Mouse (Mus musculus): ENCODE measurements around the gene Efna3. TPM values are rescaled to one million over a fixed set of nuclear protein-coding genes. Genes with fewer than 3 reads are reported as not detected.

Efna3 gene
- polyA plus RNA-seq, 1 experiment from 2014 or later: 15.8 TPM

DNA sequence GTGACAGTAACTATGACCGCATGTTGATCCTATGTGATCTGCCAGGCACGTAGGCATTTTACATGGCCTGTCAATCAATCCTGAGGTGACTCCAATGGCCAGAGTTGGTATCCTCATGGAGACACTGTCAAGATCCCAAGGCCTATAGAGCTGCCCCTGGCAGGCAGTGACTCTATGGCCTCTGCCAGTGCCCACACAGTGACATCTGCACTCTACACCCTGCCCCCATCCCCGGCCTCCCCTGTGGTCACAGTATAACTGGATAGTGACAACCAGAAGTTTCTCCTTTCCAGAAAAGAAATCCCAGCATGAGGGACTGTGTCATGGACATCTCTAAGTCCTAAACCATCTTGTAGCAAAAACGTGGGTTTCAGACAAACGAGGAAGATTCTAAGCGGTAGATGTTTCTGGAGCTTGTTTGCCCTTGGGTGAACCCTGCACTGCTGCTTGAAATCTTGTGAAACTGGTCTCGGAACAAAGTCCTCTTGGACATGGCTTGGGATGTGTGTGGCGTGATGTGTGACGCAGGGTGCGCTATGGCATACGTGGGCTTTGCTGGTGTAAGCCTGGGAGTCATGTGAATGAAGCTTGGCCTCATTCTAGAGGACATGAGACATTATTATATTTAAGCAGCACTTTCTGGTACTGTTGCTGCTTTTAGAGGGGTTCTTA lies 29.4 kb downstream of the Efna3 start:
- H3K4me3 ChIP-seq: no peak overlapping the region
- WGBS: 89% methylated on average over 11 of the region's 11 CpGs
- H3K9ac ChIP-seq: no peak overlapping the region
- H3K4me1 ChIP-seq: 0 out of 2 replicates have a peak, but pooled peaks cover 6% of the 10 kb centered on the region
- no peak for ATAC-seq (ENCODE audit: insufficient number of reproducible peaks, insufficient read depth, low FRiP score, low TSS enrichment)
- no peaks in the 10 kb centered on the region for H3K27me3 ChIP-seq
- no peaks in the 10 kb centered on the region for H3K36me3 ChIP-seq
- H3K9me3 ChIP-seq: no peaks in the 10 kb centered on the region
- no peak overlapping the region for H3K4me2 ChIP-seq (replicated peaks)
- H3K27ac ChIP-seq: no peak overlapping the region

DNA sequence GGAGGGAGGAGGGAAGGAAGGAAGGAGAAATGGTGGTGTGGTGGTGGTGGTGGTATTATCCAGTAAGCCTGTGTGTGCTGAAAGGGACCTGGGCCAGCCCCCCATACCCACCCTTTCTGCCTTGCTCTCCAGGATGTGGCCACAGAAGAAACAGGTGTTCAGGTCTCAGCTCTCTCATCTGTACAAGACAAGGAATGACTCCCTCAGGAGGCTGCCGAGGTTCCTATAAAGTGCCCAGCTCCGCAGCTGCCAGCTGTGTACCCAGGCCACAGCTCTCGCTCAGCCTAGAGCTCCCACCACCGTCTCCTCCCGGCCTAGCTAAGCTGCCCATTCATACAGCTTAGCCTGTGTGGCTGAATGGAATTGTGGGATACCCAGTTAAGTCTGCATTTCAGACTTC lies 30.5 kb downstream of the Efna3 start:
- Histone ChIP-seq H3K27me3 (no peaks in the 10 kb centered on the region), H3K9me3 (no peaks in the 10 kb centered on the region), H3K4me2 (replicated peaks) (no peak overlapping the region), H3K4me3 (no peak overlapping the region), H3K4me1 (peaks cover 10% of the 10 kb centered on the region; the same call in 1 of the 2 replicates), H3K36me3 (no peaks in the 10 kb centered on the region), H3K27ac (no peak overlapping the region), H3K9ac (no peak overlapping the region)
- no peak for ATAC-seq (ENCODE audit: insufficient number of reproducible peaks, insufficient read depth, low FRiP score, low TSS enrichment)
- WGBS: 76% methylated on average over 5 of the region's 5 CpGs

GRCm38 (mm10) chr3:89291874-89292273 lies 30.9 kb downstream of the Efna3 start:
- no peak overlapping the region for H3K4me2 ChIP-seq (replicated peaks)
- no peak overlapping the region for H3K4me3 ChIP-seq
- no peak for ATAC-seq (ENCODE audit: insufficient number of reproducible peaks, insufficient read depth, low FRiP score, low TSS enrichment)
- no peak overlapping the region for H3K27ac ChIP-seq
- H3K36me3 ChIP-seq: no peaks in the 10 kb centered on the region
- no peaks in the 10 kb centered on the region for H3K9me3 ChIP-seq
- no peaks in the 10 kb centered on the region for H3K27me3 ChIP-seq
- H3K4me1 ChIP-seq: peaks cover 14% of the 10 kb centered on the region
- WGBS: 67% methylated on average over 10 of the region's 10 CpGs
- H3K9ac ChIP-seq: no peak overlapping the region

- 43% methylated on average over 7 of the region's 7 CpGs for WGBS
- Histone ChIP-seq H3K36me3 (no peaks in the 10 kb centered on the region), H3K9ac (no peak overlapping the region), H3K27ac (no peak overlapping the region), H3K4me1 (peaks cover 19% of the 10 kb centered on the region), H3K4me3 (no peak overlapping the region), H3K27me3 (no peaks in the 10 kb centered on the region), H3K9me3 (no peaks in the 10 kb centered on the region), H3K4me2 (replicated peaks) (no peak overlapping the region)
- ATAC-seq (ENCODE audit: insufficient number of reproducible peaks, insufficient read depth, low FRiP score, low TSS enrichment): no peak
These were observed 34.2 kb downstream of the Efna3 start for GRCm38 (mm10) chr3:89288503-89288928.

DNA sequence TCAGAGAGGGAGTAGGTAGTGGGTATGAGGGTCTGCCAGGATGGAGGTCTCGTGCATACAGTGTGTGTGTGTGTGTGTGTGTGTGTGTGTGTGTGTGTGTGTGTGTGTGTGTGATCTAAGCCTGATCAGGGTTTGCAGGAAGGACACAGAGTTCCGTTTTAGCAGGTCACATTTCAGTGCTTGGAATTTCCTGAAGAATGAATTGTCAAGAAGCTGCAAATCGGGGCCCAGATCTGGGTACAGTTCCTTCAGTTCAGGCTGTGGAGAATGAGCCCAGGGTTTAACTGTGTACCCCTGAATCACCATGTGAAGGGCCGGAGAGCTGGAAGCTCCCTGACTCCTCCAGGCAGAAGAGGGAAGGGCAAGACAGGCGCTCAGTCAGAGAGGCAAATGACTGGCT lies 35.5 kb downstream of the Efna3 start:
- no peaks in the 10 kb centered on the region for H3K27me3 ChIP-seq
- no peak overlapping the region for H3K4me2 ChIP-seq (replicated peaks)
- 0 out of 2 replicates have a peak, but pooled peaks have one; percentile 8 for ATAC-seq (ENCODE audit: insufficient number of reproducible peaks, insufficient read depth, low FRiP score, low TSS enrichment)
- H3K9ac ChIP-seq: no peak overlapping the region; the same call in 1 of the 2 replicates
- no peaks in the 10 kb centered on the region for H3K36me3 ChIP-seq
- peak overlapping the region; percentile 47; the same call in 1 of the 2 replicates for H3K27ac ChIP-seq
- H3K9me3 ChIP-seq: no peaks in the 10 kb centered on the region
- peaks cover 19% of the 10 kb centered on the region for H3K4me1 ChIP-seq
- WGBS: 32% methylated on average over 5 of the region's 5 CpGs
- H3K4me3 ChIP-seq: no peak overlapping the region

GRCm38 (mm10) chr3:89285526-89285925 lies 37.2 kb downstream of the Efna3 start:
- 34% methylated on average over 2 of the region's 2 CpGs for WGBS
- Histone ChIP-seq H3K27me3 (peaks cover 11% of the 10 kb centered on the region), H3K4me3 (no peak overlapping the region), H3K36me3 (no peaks in the 10 kb centered on the region), H3K4me1 (peaks cover 29% of the 10 kb centered on the region), H3K4me2 (replicated peaks) (no peak overlapping the region), H3K27ac (no peak overlapping the region), H3K9ac (no peak overlapping the region), H3K9me3 (no peaks in the 10 kb centered on the region)
- no peak for ATAC-seq (ENCODE audit: insufficient number of reproducible peaks, insufficient read depth, low FRiP score, low TSS enrichment)

DNA sequence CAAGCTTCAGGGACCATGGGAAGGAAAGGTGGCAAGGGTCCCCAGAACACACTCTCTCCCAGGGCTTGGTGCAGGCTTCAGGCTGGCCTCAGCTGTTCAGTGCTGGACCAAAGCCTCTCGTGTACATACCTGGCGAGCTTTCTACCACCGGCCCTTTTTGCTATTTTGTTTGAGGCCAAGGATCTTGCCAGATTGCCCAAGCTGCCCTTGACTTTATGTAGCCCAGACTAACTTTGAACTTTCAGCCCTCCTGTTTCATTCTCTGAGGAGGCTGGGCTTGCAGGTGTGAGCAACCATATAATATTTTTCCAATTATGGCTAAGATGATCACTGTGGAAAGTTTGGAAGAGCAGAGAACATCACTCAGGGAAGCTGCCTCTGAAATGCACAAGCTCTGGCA lies 38.5 kb downstream of the Efna3 start:
- Histone ChIP-seq H3K9ac (no peak overlapping the region), H3K36me3 (no peaks in the 10 kb centered on the region), H3K27me3 (peaks cover 19% of the 10 kb centered on the region), H3K4me2 (replicated peaks) (no peak overlapping the region), H3K4me3 (no peak overlapping the region), H3K4me1 (peaks cover 36% of the 10 kb centered on the region), H3K9me3 (no peaks in the 10 kb centered on the region), H3K27ac (no peak overlapping the region)
- 90% methylated on average over 3 of the region's 3 CpGs for WGBS
- ATAC-seq (ENCODE audit: insufficient number of reproducible peaks, insufficient read depth, low FRiP score, low TSS enrichment): no peak

- H3K4me3 ChIP-seq: no peak overlapping the region
- WGBS: 16% methylated on average over 4 of the region's 4 CpGs
- H3K9me3 ChIP-seq: no peaks in the 10 kb centered on the region
- no peak for ATAC-seq (ENCODE audit: insufficient number of reproducible peaks, insufficient read depth, low FRiP score, low TSS enrichment)
- H3K9ac ChIP-seq: peak overlapping the region; percentile 16; the same call in 1 of the 2 replicates
- no peak overlapping the region for H3K4me2 ChIP-seq (replicated peaks)
- H3K36me3 ChIP-seq: no peaks in the 10 kb centered on the region
- H3K27me3 ChIP-seq: peaks cover 19% of the 10 kb centered on the region
- H3K27ac ChIP-seq: no peak overlapping the region
- peaks cover 45% of the 10 kb centered on the region for H3K4me1 ChIP-seq
These were observed 40.5 kb downstream of the Efna3 start for GRCm38 (mm10) chr3:89282291-89282643.

- Histone ChIP-seq H3K4me1 (peaks cover 45% of the 10 kb centered on the region), H3K36me3 (no peaks in the 10 kb centered on the region), H3K27ac (no peak overlapping the region), H3K4me2 (replicated peaks) (peak overlapping the region; percentile 93), H3K9me3 (no peaks in the 10 kb centered on the region), H3K4me3 (peak overlapping the region; percentile 51), H3K27me3 (peaks cover 19% of the 10 kb centered on the region), H3K9ac (peak overlapping the region; percentile 53)
- no peak for ATAC-seq (ENCODE audit: insufficient number of reproducible peaks, insufficient read depth, low FRiP score, low TSS enrichment)
- 11% methylated on average over 20 of the region's 20 CpGs for WGBS
These were observed 41.0 kb downstream of the Efna3 start for GRCm38 (mm10) chr3:89281579-89282290.

DNA sequence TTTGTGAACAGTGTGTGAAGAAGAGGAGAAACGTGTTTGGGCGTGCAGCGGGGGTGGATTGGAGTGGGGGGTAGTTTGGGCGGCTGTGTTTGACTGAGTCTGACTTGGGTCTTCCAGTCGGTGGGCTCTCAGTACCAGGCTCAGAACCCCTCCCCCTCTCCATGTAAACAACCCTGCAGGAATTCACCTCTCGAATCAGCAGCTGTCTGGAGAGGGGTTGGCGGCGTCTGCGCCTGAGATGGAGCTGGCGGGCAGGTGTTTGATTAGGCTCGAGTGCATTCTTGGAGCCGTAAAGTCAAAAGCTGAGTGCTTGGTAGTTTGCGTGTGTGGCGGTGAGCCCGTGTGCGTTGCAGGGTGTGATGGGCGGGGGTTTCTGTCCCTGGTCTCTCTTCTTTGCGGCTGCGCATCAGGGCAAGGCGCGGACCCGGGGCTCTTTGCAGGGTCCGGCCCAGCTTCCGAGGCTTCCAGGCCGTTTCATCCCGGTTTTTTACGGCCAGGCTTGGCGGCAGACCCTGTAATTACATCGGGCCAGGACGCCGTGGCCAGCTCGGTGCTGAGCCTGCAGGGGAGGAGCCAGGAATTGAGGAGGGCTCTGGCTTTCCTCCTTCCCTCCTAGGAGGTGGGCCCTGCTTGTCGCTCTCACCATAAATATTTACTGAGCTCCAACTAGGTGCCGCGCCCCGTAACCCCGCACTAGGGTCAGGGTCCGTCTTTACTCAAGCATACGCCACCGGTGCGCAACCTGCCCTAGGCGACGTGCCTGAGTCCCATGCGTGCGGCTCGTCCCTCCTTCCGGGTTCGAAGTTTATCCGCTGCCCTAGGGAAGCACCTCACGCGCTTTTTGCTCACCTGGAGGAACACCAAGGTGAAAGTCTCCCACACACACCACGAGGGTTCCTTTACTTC lies 41.9 kb downstream of the Efna3 start, which contains the start of gene Efna1:
Gene Efna1, minus strand, starts transcription at position 537 of the 906 bp plus-strand sequence.
- peaks cover 19% of the 10 kb centered on the region for H3K27me3 ChIP-seq

GRCm38 (mm10) chr3:89280050-89280605 lies 42.6 kb downstream of the Efna3 start:
- H3K36me3 ChIP-seq: 0 out of 2 replicates have a peak, but pooled peaks cover 2% of the 10 kb centered on the region
- H3K4me1 ChIP-seq: peaks cover 46% of the 10 kb centered on the region
- ATAC-seq (ENCODE audit: insufficient number of reproducible peaks, insufficient read depth, low FRiP score, low TSS enrichment): no peak
- no peaks in the 10 kb centered on the region for H3K9me3 ChIP-seq
- peak overlapping the region; percentile 51 for H3K4me3 ChIP-seq
- H3K9ac ChIP-seq: peak overlapping the region; percentile 65; the same call in 1 of the 2 replicates
- peaks cover 19% of the 10 kb centered on the region for H3K27me3 ChIP-seq
- WGBS: under 1% methylated on average over 29 of the region's 29 CpGs
- peak overlapping the region; percentile 84 for H3K27ac ChIP-seq
- peak overlapping the region; percentile 93 for H3K4me2 ChIP-seq (replicated peaks)

More for the DNA sequence above, 41.9 kb downstream of the Efna3 start, which contains the start of gene Efna1:
- ATAC-seq (ENCODE audit: insufficient number of reproducible peaks, insufficient read depth, low FRiP score, low TSS enrichment): no peak
- H3K36me3 ChIP-seq: no peaks in the 10 kb centered on the region
- peaks cover 46% of the 10 kb centered on the region for H3K4me1 ChIP-seq
- peak within 1 kb of the TSS; percentile 93 for H3K4me2 ChIP-seq (replicated peaks)
- WGBS: under 1% methylated on average over 52 of the region's 52 CpGs
- peak within 1 kb of the TSS; percentile 84 for H3K27ac ChIP-seq
- H3K9ac ChIP-seq: peak within 1 kb of the TSS; percentile 65
- H3K9me3 ChIP-seq: no peaks in the 10 kb centered on the region
- H3K4me3 ChIP-seq: peak within 1 kb of the TSS; percentile 51
